Mouse (Mus musculus) midbrain, embryonic 11.5 days (tissue): ENCODE results near the gene Gm10309. TPM values are rescaled to one million over a fixed set of nuclear protein-coding genes. Genes with fewer than 3 reads are reported as not detected.
"Not testable (repeated sequence)": the region's sequence is repeated elsewhere in the genome, so short reads cannot be mapped to it uniquely, and the experiment has no call there.

Experiments
- ATAC-seq: fragments of 200-750 bp; cut with Nextera tagmentation; 2 replicates; pipeline ENCODE4 v1.8.0; 2017; ENCODE audit warnings: moderate TSS enrichment, moderate library complexity; ENCODE audit not compliant: low FRiP score
- DNase-seq: peaks from one replicate; pipeline ENCODE4 v3.0.0; 2015; ENCODE audit warnings: low spot score; ENCODE audit errors: missing footprints
- H3K27ac ChIP-seq: fragments of 300-500 bp; sonication (generic); 2 replicates; pipeline ENCODE4 v1.5.1; 2014; ENCODE audit warnings: low read depth, low read length
- H3K27me3 ChIP-seq: fragments of 300-500 bp; sonication (generic); 2 replicates; pipeline ENCODE4 v1.6.1; 2014; ENCODE audit warnings: mild to moderate bottlenecking, low read length, moderate library complexity, mixed read lengths; ENCODE audit not compliant: control insufficient read depth, insufficient read depth
- H3K36me3 ChIP-seq: fragments of 300-500 bp; sonication (generic); 2 replicates; pipeline ENCODE4 v1.6.1; 2014; ENCODE audit warnings: mild to moderate bottlenecking, low read length, moderate library complexity, mixed read lengths; ENCODE audit not compliant: control insufficient read depth, insufficient read depth
- H3K4me1 ChIP-seq: fragments of 300-500 bp; sonication (generic); 2 replicates; pipeline ENCODE4 v1.6.1; 2014; ENCODE audit warnings: low read length; ENCODE audit not compliant: control insufficient read depth, insufficient read depth
- H3K4me2 ChIP-seq: fragments of 300-500 bp; sonication (generic); 2 replicates; pipeline ENCODE4 v1.6.1; 2014; ENCODE audit warnings: mild to moderate bottlenecking, moderate library complexity
- H3K4me3 ChIP-seq: fragments of 300-500 bp; sonication (generic); 2 replicates; pipeline ENCODE4 v1.5.1; 2014; ENCODE audit warnings: low read depth, low read length
- H3K9ac ChIP-seq: fragments of 300-500 bp; sonication (generic); 2 replicates; pipeline ENCODE4 v1.6.1; 2014; ENCODE audit warnings: low read length
- H3K9me3 ChIP-seq: fragments of 300-500 bp; sonication (generic); 2 replicates; pipeline ENCODE4 v1.6.1; 2016; ENCODE audit warnings: low read length; ENCODE audit not compliant: control insufficient read depth
- WGBS: fragments of 180-500 bp; shearing (Covaris S2); extraction: QIAGEN DNeasy Blood & Tissue Kit; methylation state at CpG from one replicate; pipeline ENCODE4 v1.1.7; 2014; 5-methylcytosine and 5-hydroxymethylcytosine counted together
- polyA plus RNA-seq: library from polyadenylated mRNA; unstranded; fragments of >200 nt; fragmentation: Nextera tagmentation; extraction: Ambion mirVana; gene quantifications from 2 replicates; pipeline ENCODE4 v1.2.1, GENCODE M21; 2014

Gm10309 gene
- polyA plus RNA-seq, 1 experiment from 2014 or later = not detected

DNA sequence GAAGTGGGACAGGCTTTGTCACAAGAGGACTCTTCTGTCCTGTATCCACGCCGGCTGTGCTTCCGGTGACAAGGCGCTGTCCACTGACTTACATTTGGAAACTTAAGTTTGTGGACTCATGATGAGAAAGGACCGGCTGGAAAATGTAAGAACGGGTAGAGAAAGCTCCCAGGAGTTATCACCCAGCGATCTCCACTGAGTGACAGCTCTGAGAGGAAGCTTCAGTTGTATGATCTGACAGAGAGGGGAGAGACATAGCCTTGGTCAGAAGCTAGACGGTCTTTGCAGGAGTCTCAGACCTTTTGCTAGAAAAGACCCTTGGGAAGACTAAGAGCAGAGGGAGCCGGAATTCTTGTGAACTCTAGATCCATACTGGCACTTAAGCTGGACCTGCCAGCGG is 15.2 kb downstream of the Gm10309 start:
- H3K9me3 ChIP-seq = no peaks in the 10 kb centered on the region
- no peak overlapping the region for H3K9ac ChIP-seq
- H3K4me2 ChIP-seq = no peak overlapping the region
- no peak overlapping the region for H3K27ac ChIP-seq
- H3K27me3 ChIP-seq = no peaks in the 10 kb centered on the region
- H3K36me3 ChIP-seq = no peaks in the 10 kb centered on the region
- H3K4me3 ChIP-seq = no peak overlapping the region
- no peak for ATAC-seq
- WGBS = 90% methylated on average over 10 of the region's 10 CpGs
- no peak for DNase-seq
- no peaks in the 10 kb centered on the region for H3K4me1 ChIP-seq

DNA sequence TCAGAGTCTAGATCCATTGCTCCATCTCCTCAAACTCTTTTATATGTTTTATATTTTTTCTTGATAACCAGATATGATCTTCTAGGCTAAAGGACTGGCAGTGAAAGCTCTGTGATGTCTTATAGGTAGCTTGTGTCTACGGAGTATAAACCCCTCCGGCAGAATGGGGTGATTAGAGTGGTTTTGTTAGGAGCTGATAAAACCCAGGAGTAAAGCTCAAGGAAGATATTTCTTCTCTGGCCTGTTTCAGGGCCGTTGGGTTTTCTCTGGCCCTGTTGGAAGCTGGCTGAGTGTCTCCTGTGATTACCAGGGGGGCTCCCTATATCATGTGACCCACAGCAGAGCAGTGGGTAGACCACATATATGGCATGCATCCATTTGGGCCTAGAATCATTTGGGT is 17.6 kb downstream of the Gm10309 start:
- no peak for DNase-seq
- H3K4me3 ChIP-seq = no peak overlapping the region
- no peak overlapping the region for H3K9ac ChIP-seq
- WGBS = 86% methylated on average over 3 of the region's 3 CpGs
- no peaks in the 10 kb centered on the region for H3K9me3 ChIP-seq
- no peak overlapping the region for H3K4me2 ChIP-seq
- H3K4me1 ChIP-seq = no peaks in the 10 kb centered on the region
- ATAC-seq = no peak
- no peaks in the 10 kb centered on the region for H3K36me3 ChIP-seq
- H3K27me3 ChIP-seq = no peaks in the 10 kb centered on the region
- no peak overlapping the region for H3K27ac ChIP-seq

DNA sequence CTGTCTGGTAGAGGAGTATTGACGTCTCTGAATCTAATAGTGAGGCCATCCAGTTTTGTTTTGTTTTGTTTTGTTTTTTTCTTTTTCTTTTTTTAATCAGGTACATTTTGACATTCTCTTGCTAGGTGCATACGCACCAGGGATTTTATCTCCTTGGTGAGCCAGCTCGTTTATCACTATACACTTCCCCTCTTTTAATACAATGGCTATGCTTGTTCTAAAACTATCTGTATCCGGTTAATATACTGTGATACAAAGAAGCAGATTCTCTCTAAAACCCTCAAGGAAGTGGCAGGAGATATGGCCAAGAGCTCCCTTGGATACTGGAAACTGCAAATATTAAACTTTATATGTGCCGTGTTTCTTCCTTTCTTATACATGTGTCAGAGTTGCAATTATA is 18.4 kb downstream of the Gm10309 start:
- ATAC-seq = no peak
- no peaks in the 10 kb centered on the region for H3K27me3 ChIP-seq
- H3K9me3 ChIP-seq = no peaks in the 10 kb centered on the region
- H3K4me2 ChIP-seq = no peak overlapping the region
- no peak overlapping the region for H3K4me3 ChIP-seq
- no peak for DNase-seq
- H3K36me3 ChIP-seq = no peaks in the 10 kb centered on the region
- WGBS = 86% methylated on average over 5 of the region's 5 CpGs
- no peak overlapping the region for H3K27ac ChIP-seq
- H3K9ac ChIP-seq = no peak overlapping the region
- no peaks in the 10 kb centered on the region for H3K4me1 ChIP-seq

DNA sequence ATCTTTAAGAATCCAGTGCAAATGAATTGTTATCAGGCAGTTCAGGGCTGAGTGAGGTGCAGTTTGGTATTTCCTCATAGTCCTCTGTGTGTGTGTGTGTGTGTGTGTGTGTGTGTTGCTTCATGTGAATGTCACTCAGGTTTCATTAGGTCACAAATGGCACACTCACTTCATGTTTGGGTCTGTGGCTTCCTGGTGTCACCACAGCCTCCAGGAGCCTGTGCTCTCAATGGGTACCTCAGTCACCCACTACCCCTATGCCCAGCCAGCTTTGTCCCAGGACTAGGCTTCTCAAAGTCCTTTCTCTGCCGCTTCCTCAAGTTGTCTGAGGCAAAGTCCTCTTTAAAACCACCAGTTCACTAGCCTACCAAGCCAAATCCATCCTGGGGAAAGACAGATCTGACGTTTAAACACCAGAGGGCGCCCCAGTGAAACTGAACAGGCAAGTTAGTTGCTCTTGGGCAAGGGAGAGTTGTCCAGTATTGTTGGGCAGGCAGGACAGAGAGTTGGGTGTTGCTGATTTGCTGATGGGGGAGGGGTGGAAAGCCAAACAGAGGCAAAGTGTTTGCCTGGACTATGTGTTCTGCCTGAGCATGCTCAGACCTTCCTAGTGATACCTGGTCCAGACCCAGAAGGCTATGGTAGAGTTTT is 20.8 kb downstream of the Gm10309 start:
- WGBS = 10% methylated on average over 3 of the region's 3 CpGs
- H3K36me3 ChIP-seq = no peaks in the 10 kb centered on the region
- H3K4me3 ChIP-seq = no peak overlapping the region
- H3K9ac ChIP-seq = no peak overlapping the region
- no peak overlapping the region for H3K4me2 ChIP-seq
- no peak; the same call in 1 of the 2 replicates for ATAC-seq
- H3K9me3 ChIP-seq = no peaks in the 10 kb centered on the region
- no peak overlapping the region for H3K27ac ChIP-seq
- DNase-seq = peak; percentile 97
- H3K4me1 ChIP-seq = no peaks in the 10 kb centered on the region
- H3K27me3 ChIP-seq = no peaks in the 10 kb centered on the region

DNA sequence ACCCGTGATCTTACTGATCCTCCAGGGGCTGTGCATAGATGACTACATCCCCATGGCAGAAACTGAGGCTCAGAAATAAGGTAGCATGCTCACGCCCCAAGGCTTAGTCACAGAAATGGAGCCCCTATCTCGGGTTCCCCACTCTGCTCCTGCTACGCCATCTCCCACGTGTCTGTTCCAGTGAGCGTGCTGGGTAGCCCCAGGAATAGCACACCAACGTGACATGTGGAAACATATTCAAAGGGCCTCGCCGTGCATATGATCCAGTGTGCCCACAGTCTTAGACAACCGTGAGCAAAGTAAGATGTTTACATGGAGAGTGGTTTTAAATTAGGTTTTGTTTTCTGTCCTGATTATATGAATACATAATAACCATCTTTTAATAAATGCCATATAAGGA is 22.4 kb downstream of the Gm10309 start:
- H3K9me3 ChIP-seq = no peaks in the 10 kb centered on the region
- H3K36me3 ChIP-seq = no peaks in the 10 kb centered on the region
- no peaks in the 10 kb centered on the region for H3K27me3 ChIP-seq
- WGBS = 92% methylated on average over 10 of the region's 10 CpGs
- no peak overlapping the region for H3K4me2 ChIP-seq
- no peak for ATAC-seq
- DNase-seq = no peak
- no peak overlapping the region for H3K27ac ChIP-seq
- H3K9ac ChIP-seq = no peak overlapping the region
- no peak overlapping the region for H3K4me3 ChIP-seq
- H3K4me1 ChIP-seq = no peaks in the 10 kb centered on the region

DNA sequence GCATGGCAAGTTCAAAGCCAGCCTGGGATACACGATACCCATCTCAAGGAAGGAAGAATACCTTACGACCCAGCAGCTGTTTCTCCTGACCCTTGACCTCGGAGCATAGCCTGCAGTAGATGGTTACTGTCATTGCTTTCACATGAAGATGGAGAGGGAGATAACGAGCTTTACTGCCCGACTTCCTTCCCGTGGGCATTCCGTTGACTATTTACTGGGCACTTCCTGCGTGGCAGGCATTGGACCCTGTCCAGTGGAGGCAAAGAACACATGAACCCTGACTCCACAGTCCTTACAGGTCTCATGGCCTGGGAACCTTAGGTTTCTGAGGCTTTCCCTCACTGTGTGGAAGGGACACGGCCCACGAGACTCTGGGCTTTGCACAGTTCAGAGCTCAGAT is 25.6 kb downstream of the Gm10309 start:
- H3K9me3 ChIP-seq = no peaks in the 10 kb centered on the region
- H3K4me1 ChIP-seq = no peaks in the 10 kb centered on the region
- no peaks in the 10 kb centered on the region for H3K36me3 ChIP-seq
- DNase-seq = no peak
- ATAC-seq = no peak
- no peak overlapping the region for H3K4me3 ChIP-seq
- H3K9ac ChIP-seq = no peak overlapping the region
- no peak overlapping the region for H3K27ac ChIP-seq
- H3K27me3 ChIP-seq = no peaks in the 10 kb centered on the region
- WGBS = 86% methylated on average over 10 of the region's 10 CpGs
- H3K4me2 ChIP-seq = no peak overlapping the region

DNA sequence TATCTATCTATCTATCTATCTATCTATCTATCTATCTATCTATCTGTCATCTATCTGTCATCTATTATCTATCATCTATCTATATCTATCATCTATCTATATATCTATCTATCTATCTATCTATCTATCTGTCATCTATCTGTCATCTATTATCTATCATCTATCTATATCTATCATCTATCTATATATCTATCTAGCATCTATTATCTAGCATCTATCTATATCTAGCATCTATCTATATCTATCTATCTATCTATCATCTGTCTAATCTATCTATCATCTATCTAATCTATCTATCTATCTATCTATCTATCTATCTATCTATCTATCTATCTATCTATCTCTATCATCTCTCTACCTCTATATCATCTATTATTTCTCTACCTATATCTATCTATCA is 27.6 kb downstream of the Gm10309 start:
- not testable (repeated sequence) for H3K27me3 ChIP-seq, H3K4me2 ChIP-seq, H3K36me3 ChIP-seq, H3K27ac ChIP-seq, DNase-seq, H3K9me3 ChIP-seq, H3K9ac ChIP-seq, H3K4me1 ChIP-seq, H3K4me3 ChIP-seq, ATAC-seq

DNA sequence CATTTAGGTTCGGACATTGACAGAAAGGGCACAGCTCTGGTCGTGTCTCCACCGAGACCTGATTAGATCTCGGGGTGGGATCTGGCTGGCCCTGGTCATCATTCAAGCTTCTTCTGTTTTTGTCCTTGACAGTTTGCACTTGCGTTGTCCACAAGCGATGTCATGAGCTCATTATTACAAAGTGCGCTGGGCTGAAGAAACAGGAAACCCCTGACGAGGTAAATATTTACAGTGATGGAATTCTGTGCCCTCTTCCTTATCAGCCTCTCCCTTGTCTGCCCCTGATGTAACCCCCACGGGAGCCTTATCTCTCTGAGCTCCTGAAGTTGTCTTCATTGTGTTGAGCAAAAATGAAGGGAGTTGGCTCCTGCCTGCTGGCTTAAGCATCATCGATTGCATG is 28.4 kb downstream of the Gm10309 start:
- Histone ChIP-seq H3K4me1 (no peaks in the 10 kb centered on the region), H3K9me3 (no peaks in the 10 kb centered on the region), H3K36me3 (no peaks in the 10 kb centered on the region), H3K9ac (no peak overlapping the region), H3K27me3 (no peaks in the 10 kb centered on the region), H3K4me2 (no peak overlapping the region), H3K27ac (no peak overlapping the region), H3K4me3 (no peak overlapping the region)
- WGBS = 92% methylated on average over 10 of the region's 10 CpGs
- ATAC-seq = no peak
- DNase-seq = no peak

DNA sequence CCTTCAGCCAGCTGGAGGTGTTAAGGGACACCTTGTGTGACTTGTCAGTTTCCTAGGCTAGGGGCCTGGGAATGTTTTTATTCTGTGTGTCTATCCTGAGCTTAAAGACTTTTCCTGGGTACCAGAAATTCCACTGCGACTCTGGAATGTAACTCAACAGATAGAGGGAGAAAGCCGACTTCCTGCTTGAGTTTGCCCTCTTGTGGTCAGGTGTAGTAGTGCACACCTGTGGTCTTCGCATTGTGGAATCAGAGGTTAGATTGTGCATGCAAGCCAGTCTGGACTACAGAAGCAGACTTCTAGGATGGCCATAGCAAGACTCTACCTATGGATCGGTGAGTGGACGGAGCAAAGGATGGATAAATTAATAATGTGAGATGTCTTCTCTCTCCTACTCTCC is 33.3 kb downstream of the Gm10309 start:
- DNase-seq = no peak
- H3K27ac ChIP-seq = no peak overlapping the region
- no peaks in the 10 kb centered on the region for H3K9me3 ChIP-seq
- 59% methylated on average over 5 of the region's 5 CpGs for WGBS
- ATAC-seq = no peak
- H3K27me3 ChIP-seq = peaks cover 3% of the 10 kb centered on the region; the same call in 1 of the 2 replicates
- no peaks in the 10 kb centered on the region for H3K36me3 ChIP-seq
- no peak overlapping the region for H3K9ac ChIP-seq
- no peak overlapping the region for H3K4me3 ChIP-seq
- peaks cover 13% of the 10 kb centered on the region for H3K4me1 ChIP-seq
- no peak overlapping the region for H3K4me2 ChIP-seq
